Mouse (Mus musculus): ENCODE results near the gene Aldh16a1.
"Not testable (repeated sequence)": the region's sequence is repeated elsewhere in the genome, so short reads cannot be mapped to it uniquely, and the experiment has no call there.

Gene Aldh16a1

GRCm38 (mm10) chr7:45157459-45157858, 3.1 kb upstream of the Aldh16a1 start:
- no peak for DNase-seq (ENCODE audit: low spot score)

- DNase-seq (ENCODE audit: low spot score) = no peak
These were observed 1.8 kb upstream of the Aldh16a1 start for GRCm38 (mm10) chr7:45156206-45156605.

GRCm38 (mm10) chr7:45155590-45155989, 1.2 kb upstream of the Aldh16a1 start:
- no peak for DNase-seq (ENCODE audit: low spot score)

GRCm38 (mm10) chr7:45154993-45155514, 670 bp upstream of the Aldh16a1 start:
- DNase-seq (ENCODE audit: low spot score) = peak; percentile 39

DNA sequence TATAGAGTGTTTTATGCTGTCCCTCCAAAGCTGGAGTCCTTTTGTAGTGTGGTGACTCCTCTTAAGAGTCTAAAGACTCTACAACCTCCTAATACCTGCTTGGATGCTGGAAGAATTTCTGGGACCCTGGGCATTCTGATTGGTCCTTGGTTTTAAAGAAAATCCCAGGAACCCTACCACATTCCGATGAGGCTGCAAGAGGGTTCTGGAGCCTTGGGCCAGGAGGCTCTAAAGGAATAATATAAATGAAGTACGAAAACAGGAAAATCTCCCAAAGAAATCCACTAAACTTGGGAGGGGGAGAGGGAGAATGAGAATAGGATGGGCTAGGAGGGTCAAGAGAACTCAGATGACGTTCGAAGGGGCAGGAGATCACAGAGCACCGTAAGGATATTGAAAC, 798 bp downstream of the Aldh16a1 start:
- DNase-seq (ENCODE audit: low spot score) = no peak

- DNase-seq (ENCODE audit: low spot score) = not testable (repeated sequence)
These were observed 1.3 kb downstream of the Aldh16a1 start for GRCm38 (mm10) chr7:45153052-45153451.

GRCm38 (mm10) chr7:45151303-45151702, 3.1 kb downstream of the Aldh16a1 start:
- no peak for DNase-seq (ENCODE audit: low spot score)

DNA sequence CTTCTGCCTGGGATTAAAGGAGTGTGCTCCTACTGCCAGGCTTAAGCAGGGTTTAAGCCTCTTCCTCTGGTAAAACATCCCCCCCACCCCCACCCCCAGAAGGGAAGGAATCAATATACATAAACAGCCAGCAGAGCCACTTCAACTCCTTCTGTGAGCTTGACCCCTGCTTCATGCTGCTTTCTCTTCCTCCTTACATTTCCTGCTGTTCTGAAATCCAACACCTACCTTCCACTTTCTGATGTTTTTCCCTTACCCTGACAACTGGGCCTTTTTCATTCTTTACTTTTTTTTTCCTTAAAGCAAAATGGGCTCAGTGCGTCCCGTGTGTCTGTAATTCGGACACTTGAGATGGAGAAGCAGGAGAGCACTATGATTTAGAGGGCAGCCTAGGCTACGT, 4.1 kb downstream of the Aldh16a1 start:
- DNase-seq (ENCODE audit: low spot score) = no peak

DNA sequence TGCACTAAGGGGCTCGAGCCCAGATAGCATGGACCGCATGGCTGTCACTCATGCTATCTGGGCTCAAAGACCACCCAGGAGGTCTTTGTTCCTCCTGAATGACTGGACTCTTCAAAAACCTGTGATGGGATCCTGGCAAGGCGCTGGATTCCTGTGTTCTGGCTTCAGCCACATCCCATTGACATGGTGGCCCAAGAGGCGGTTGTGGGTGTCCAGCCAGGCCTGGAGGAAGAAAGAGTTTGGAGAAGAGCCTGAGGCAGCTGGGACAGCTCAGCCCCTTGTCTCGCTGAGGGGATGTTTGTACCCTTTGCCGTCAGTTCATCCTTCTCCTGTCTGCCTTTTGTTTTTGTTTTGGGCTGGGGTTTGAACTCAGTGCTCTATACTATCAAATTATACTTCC, 4.8 kb downstream of the Aldh16a1 start:
- no peak for DNase-seq (ENCODE audit: low spot score)

GRCm38 (mm10) chr7:45148534-45149098, 5.8 kb downstream of the Aldh16a1 start:
- DNase-seq (ENCODE audit: low spot score) = no peak

DNA sequence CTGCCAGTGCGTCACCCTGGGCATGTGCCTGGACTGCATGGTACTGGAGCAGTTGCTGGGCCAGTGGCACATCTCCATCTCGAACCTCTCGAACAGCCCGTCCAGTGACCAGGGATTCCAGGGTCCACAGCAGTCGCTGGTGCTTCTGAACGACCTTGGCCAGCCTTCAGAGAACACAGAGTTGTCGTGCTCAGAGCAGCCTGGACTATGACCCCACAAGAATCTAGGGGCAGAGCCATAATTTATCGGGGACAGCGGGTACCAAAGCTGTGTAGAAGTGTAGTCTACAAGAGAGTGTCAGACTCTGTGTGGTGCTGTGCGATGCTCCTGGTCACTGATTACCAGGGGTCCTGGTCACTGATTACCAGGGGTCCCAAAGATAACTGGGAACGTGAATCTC, 6.5 kb downstream of the Aldh16a1 start:
- no peak for DNase-seq (ENCODE audit: low spot score)

DNA sequence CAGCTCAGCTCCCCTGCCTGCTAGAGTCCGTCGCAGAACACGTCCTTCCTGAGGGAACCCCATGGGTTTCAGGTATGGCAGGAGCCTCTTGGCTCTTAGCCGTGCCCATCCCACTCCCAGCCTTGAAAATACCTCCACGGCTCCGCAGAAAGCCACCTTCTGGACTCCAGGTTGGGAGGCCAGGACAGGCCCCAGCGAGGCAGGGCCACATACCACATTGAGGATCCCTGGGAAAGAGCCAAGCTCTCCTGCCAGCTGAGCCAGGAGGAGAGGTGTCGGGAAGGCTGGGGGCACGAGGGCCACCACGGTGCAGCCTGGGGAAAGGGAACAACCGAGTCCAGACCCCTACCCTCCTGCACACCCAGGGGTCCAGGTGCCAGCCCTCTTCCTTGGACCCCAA, 7.1 kb downstream of the Aldh16a1 start:
- no peak for DNase-seq (ENCODE audit: low spot score)

DNA sequence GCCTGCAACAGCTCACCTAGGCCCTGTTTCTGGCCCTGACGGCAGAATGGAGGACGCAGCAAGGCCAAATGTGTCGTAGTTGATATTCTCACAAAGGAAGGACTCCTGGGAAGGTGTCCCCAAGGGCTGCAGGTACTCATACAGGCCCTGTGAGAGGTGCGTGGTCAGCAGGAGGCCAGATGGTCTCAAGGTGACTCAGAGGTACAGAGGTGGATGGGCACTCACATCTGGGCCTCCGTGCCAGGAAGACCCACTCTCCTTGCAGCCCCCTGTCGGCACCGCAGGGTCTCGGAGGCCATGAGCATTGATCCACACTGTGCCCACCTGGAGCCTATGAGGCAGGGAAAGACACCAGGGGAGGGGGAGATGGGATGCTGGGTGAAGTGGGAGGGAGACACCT, 8.9 kb downstream of the Aldh16a1 start:
- DNase-seq (ENCODE audit: low spot score) = no peak

- DNase-seq (ENCODE audit: low spot score) = no peak
These were observed 9.8 kb downstream of the Aldh16a1 start for GRCm38 (mm10) chr7:45144368-45145174.

DNA sequence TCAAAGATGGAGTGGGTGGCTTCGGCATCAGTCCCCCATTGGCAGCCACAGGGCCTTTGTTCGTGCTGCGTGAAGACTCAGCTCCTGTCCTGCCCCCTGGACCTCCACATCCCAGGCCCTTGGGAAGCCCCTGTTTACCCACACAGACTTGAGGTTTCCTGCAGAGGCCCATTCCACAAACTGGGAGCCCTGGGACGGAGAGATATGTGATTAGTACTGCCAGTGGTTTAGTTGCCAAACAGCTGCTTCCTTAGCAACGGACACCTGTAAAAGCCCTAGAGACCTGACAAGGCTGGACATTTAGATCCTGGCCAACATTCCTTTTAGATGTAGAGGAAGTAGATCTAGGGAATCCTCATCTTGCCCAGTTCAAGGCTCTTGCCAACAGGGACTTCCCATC, 12.5 kb downstream of the Aldh16a1 start:
- no peak for DNase-seq (ENCODE audit: low spot score)

- no peak for DNase-seq (ENCODE audit: low spot score)
These were observed 13.1 kb downstream of the Aldh16a1 start for GRCm38 (mm10) chr7:45141319-45141718.

GRCm38 (mm10) chr7:45139904-45140723, 14.3 kb downstream of the Aldh16a1 start:
- DNase-seq (ENCODE audit: low spot score) = no peak

- DNase-seq (ENCODE audit: low spot score) = no peak
These were observed 16.0 kb downstream of the Aldh16a1 start for GRCm38 (mm10) chr7:45138403-45138802.

GRCm38 (mm10) chr7:45137171-45138006, 17.0 kb downstream of the Aldh16a1 start:
- DNase-seq (ENCODE audit: low spot score) = no peak

- DNase-seq (ENCODE audit: low spot score) = peak; percentile 90
These were observed 18.3 kb downstream of the Aldh16a1 start, which contains the start of the genes Gm45713 and Flt3l for GRCm38 (mm10) chr7:45135993-45136567. Gene Gm45713 (minus strand): TSS chr7:45136231. Gene Flt3l (minus strand): TSS chr7:45136432.

- no peak for DNase-seq (ENCODE audit: low spot score)
These were observed 19.0 kb downstream of the Aldh16a1 start for GRCm38 (mm10) chr7:45135370-45135769.

Measured in embryo, embryonic 10 days (tissue).